Mouse (Mus musculus): Measurements from ENCODE around the gene Ints1. TPM values are rescaled to one million over a fixed set of nuclear protein-coding genes. Genes with fewer than 3 reads are reported as not detected.

Gene Ints1
- total RNA-seq (2021) = 10 to 100 TPM; 43.3 to 47.3 TPM

DNA sequence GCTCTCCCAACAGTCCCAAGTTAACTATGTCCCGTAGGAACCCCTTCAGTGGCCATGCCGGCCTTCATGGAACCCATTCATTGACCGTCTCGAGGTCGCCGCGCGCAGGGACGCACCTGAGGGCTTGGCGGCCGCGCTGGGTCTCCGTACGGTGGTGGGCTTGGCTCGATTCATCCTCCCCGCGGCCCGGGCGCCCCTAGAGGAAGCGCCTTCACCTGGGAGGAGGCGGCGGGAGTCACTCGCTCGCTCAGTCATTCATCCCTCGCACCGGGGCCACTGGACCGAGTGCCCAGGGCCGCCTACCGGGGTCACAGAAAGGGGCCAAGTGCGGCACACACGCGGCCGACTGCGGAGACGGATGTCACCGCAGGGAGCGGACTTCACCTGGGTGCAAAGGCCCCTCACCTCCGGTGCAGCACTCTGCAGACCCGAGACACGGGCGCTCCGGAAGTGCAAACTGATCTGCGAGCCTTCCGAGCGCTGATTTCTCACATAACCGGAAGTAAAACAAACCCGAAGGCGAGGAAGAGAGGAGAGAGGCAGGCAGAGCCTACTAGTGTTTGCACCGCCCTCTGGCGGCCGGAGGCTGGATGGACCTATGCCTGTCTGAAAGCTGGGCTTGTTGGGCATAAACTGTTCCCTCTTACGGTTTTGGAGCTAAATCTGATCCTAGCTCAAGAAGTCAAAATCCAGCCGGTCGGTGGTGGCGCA, at the start of gene Ints1:
Ints1 (minus strand) TSS at position 459 of the 711 bp plus-strand sequence.
- intact Hi-C loops (cut with DNase I) = loop anchor here (2.0 kb wide), 1 partner anchor 41 kb away; no protein-coding TSS in a partner anchor
- DNase-seq (ENCODE audit: low spot score) = peak; percentile 85

DNA sequence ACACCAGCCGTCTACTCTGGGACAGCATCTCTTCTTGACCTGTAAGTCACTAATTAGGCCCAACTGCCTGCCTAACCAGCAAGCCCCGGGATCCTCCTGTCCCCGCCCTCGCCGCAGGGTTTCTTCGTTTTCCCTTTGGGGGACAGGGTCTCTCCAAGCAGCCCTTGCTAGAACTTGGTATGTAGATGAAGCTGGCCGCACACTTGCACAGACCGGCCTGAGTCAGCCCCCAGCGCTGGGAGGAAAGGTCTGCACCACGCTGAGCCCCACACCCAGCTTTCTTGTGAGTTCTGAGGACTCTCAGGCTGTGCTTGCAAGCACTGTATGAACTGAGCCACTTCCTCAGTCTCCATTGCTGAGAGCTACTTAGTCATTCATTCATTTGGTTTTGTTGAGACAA, 49.1 kb upstream of the Ints1 start:
- DNase-seq (ENCODE audit: low spot score) = no peak
- intact Hi-C loops (cut with DNase I) = no loop called here

- no peak for DNase-seq (ENCODE audit: low spot score)
- intact Hi-C loops (cut with DNase I) = no loop called here
Observed at GRCm38 (mm10) chr5:139821466-139822459, 46.3 kb upstream of the Ints1 start.

GRCm38 (mm10) chr5:139819538-139820181, 44.2 kb upstream of the Ints1 start, which contains the start of gene Tmem184a:
Tmem184a (minus strand) TSS chr5:139819917.
- intact Hi-C loops (cut with DNase I) = no loop called here
- no peak for DNase-seq (ENCODE audit: low spot score)

DNA sequence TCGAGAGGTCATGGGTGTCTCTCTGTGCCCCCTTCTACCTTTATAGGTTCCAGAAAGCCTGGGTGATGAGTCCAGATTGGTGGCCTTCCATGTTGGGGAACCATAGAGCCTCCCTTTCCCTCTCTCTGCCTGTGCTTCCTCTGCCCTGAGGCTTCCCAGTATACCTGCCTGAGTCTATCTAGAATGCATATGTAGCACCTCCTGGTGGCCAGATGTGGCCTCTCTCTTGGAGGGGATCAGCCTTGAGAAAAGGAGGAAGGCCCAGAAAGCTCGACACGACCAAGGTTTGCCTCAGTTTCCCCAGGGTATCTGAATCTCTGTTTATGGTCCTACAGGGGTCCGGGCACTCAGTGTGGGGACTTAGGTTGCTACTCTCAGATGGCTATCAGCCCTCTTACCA, 43.3 kb upstream of the Ints1 start:
- no peak for DNase-seq (ENCODE audit: low spot score)

DNA sequence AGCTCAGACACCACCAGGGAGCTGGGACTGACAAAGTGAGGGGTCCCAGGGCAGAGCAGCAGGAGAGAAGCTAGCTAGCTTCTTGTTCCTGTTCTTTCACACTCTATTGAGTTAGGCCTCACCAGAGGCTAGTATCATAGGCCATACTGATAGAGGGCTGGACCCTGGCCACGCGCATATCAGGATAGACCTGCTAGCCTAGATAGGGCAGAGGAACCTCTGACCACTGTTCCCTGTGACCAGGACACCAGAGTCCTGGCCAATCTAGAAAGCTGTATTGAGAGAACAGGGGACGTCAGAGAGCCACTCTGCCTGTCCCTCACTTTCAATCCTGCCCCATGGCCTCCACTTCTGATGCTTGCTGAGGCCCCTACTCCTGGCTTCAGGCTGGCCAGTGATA, 42.6 kb upstream of the Ints1 start:
- intact Hi-C loops (cut with DNase I) = no loop called here
- DNase-seq (ENCODE audit: low spot score) = no peak

More for the DNA sequence above, 43.3 kb upstream of the Ints1 start:
- intact Hi-C loops (cut with DNase I) = no loop called here

DNA sequence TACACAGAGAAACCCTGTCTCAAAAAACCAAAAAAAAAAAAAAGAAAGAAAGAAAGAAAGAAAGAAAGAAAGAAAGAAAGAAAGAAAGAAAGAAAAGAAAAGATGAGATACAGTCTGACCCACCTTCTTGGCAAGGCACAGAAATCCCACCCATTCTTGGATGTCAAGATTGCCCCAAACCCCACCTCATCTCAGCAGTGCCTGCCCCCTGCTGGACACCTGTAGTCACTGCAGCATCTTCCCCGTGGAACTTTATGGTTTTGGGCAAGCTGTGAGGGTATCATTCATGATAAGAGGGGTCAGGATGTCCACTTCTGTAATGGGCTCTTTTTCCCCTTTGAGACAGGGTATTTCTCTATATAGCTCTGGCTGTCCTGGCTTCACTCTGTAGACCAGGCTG, 41.8 kb upstream of the Ints1 start:
- intact Hi-C loops (cut with DNase I) = loop anchor here (2.0 kb wide), 1 partner anchor 42 kb away; the partner anchor contains the start of gene Ints1
- DNase-seq (ENCODE audit: low spot score) = no peak

DNA sequence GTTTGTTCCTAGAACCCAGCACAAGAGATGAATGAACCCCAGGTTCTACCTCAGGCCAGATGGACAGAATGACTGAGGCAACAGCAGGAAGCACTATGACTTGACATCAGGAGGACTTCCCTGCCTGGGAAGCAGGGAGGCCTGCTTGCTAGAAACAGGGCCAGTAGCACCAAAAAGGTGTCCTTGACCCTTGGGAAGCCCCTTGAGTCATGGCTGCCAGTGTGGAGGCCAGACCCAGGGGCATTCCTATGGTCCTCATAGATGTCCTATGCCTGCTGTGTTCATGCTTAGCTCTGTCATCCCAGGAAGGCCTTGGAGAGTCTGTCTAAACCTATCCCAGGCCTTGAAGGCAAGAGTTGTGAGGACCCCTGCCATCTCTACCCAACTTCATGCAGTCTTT, 41.0 kb upstream of the Ints1 start:
- intact Hi-C loops (cut with DNase I) = loop anchor here (2.0 kb wide), 1 partner anchor 42 kb away; the partner anchor contains the start of gene Ints1

GRCm38 (mm10) chr5:139815964-139816363, 40.5 kb upstream of the Ints1 start:
- intact Hi-C loops (cut with DNase I) = loop anchor here (2.0 kb wide), 1 partner anchor 41 kb away; the partner anchor contains the start of gene Ints1
- no peak for DNase-seq (ENCODE audit: low spot score)

More for the DNA sequence above, 41.0 kb upstream of the Ints1 start:
- no peak for DNase-seq (ENCODE audit: low spot score)

- DNase-seq (ENCODE audit: low spot score) = no peak
- intact Hi-C loops (cut with DNase I) = no loop called here
Observed at GRCm38 (mm10) chr5:139813963-139814381, 38.5 kb upstream of the Ints1 start.

DNA sequence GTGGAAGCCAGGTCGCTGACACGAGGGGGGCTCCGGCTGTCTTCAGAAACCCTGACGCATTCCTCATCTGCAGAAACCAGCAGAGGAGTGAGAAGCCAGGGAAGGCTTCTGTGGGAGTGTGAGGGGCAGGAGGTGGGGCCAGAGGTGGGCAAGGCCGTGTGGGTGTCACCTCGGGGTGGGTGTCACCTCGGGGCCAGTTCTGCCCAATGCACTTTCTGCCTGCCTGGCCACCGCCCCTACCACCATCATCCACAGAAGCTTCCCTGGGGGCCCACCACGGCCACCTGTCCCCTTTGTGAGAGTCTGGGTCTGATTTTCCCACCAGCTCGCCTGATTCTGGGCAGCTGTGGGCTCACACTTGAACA, 37.6 kb upstream of the Ints1 start:
- intact Hi-C loops (cut with DNase I) = no loop called here
- no peak for DNase-seq (ENCODE audit: low spot score)

GRCm38 (mm10) chr5:139812398-139813125, 37.1 kb upstream of the Ints1 start:
- no peak for DNase-seq (ENCODE audit: low spot score)
- intact Hi-C loops (cut with DNase I) = no loop called here

- no peak for DNase-seq (ENCODE audit: low spot score)
- intact Hi-C loops (cut with DNase I) = no loop called here
Observed at GRCm38 (mm10) chr5:139811677-139812397, 36.4 kb upstream of the Ints1 start.

GRCm38 (mm10) chr5:139809397-139809796, 33.9 kb upstream of the Ints1 start:
- intact Hi-C loops (cut with DNase I) = no loop called here

GRCm38 (mm10) chr5:139805924-139806323, 30.4 kb upstream of the Ints1 start:
- no peak for DNase-seq (ENCODE audit: low spot score)
- intact Hi-C loops (cut with DNase I) = no loop called here

More at GRCm38 (mm10) chr5:139809397-139809796, 33.9 kb upstream of the Ints1 start:
- no peak for DNase-seq (ENCODE audit: low spot score)

DNA sequence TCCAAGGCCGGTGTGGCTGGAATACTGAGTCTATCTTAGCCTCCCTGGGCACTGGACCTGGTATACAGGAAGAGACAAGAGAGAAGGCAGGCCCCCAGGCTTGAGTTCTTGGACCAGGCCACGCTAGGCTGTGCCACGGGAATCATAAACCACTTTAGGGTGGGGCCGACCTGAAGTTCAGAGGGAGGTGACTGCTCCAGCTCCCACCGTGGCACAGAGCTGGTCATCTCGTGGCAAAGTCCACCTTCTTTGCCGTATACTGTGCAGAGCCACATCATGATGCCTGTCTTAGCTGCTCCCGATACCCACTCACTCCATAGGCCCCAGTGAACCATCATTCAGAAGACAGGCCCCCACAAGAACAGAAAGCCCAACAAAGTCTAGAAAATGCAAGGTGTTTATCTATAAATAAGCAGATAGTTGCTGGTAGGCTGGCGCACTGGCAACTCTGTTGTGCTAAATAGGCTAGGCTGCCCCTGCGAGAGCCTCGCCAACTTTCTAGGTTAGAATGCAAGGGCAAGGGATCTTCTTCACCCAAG, 29.2 kb upstream of the Ints1 start:
- no peak for DNase-seq (ENCODE audit: low spot score)
- intact Hi-C loops (cut with DNase I) = no loop called here

GRCm38 (mm10) chr5:139804107-139804551, 28.7 kb upstream of the Ints1 start:
- DNase-seq (ENCODE audit: low spot score) = no peak
- intact Hi-C loops (cut with DNase I) = no loop called here

DNA sequence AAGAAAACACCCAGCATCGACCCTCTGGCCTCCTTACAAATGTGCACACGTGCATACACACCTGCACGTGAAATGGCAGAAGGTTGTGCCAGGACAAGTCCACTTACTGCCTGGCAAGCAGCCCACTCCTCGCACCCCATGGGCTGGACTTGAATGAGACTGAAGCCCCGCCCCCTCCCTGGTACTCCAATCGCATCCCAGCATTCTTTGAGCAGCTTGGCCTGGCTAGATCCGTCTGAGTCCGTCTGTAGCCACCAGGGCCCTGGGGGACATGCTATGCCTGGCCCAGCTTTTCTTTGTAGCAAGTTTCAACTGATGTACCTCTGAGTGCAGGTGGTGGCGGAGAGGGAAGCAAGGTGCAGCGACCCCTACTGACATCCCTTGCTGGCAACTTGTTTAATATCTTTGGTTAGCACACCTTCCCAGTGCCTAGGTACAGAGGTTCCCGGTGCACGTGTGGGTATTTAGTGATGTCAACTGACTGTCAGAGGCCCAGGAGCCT, 28.2 kb upstream of the Ints1 start:
- DNase-seq (ENCODE audit: low spot score) = no peak
- intact Hi-C loops (cut with DNase I) = loop anchor here (2.0 kb wide), 1 partner anchor 27 kb away; no protein-coding TSS in a partner anchor
